Mouse (Mus musculus) Patski (cell line): ENCODE measurements around the gene Dnah2. TPM values are rescaled to one million over a fixed set of nuclear protein-coding genes. Genes with fewer than 3 reads are reported as not detected.

ENCODE experiments used
- ATAC-seq: fragments of 100-300 bp; one replicate; pipeline ENCODE4 v1.8.0; 2021
- CTCF ChIA-PET: fragments of 350-600 bp; sonication (Branson Sonifier 250); formaldehyde crosslinking; loops from one replicate; lab custom pipeline; 2022; ENCODE audit warnings: inconsistent platforms; lab: Charles Lee
- POLR2A ChIA-PET: fragments of 350-600 bp; sonication (Branson Sonifier 250); formaldehyde crosslinking; loops from one replicate; lab custom pipeline; 2022; ENCODE audit warnings: antibody characterized with exemption, inconsistent platforms; lab: Charles Lee
- DNase-seq: peaks from one replicate; pipeline ENCODE4 v3.0.0-alpha.2; 2011; ENCODE audit warnings: low read depth, low spot score
- H3K27me3 ChIP-seq: fragments of 371-371 bp; one replicate; pipeline ENCODE4 v1.5.1; 2021
- CTCF ChIP-seq: fragments of 100-300 bp; IDR thresholded peaks from one replicate; pipeline ENCODE4 v1.5.1; 2021
- in situ Hi-C: fragments of 300-500 bp; cut with MboI; formaldehyde crosslinking; loops from 3 replicates; pipeline ENCODE4 v1.11.1; 2018; ENCODE audit warnings: low pct_unique_long_range_greater_than_20kb, mixed read lengths
- polyA plus RNA-seq: library from polyadenylated mRNA; unstranded; gene quantifications from one replicate; pipeline ENCODE4 v1.2.3, GENCODE M21; 2021

Gene Dnah2
- polyA plus RNA-seq = 1.4 TPM

DNA sequence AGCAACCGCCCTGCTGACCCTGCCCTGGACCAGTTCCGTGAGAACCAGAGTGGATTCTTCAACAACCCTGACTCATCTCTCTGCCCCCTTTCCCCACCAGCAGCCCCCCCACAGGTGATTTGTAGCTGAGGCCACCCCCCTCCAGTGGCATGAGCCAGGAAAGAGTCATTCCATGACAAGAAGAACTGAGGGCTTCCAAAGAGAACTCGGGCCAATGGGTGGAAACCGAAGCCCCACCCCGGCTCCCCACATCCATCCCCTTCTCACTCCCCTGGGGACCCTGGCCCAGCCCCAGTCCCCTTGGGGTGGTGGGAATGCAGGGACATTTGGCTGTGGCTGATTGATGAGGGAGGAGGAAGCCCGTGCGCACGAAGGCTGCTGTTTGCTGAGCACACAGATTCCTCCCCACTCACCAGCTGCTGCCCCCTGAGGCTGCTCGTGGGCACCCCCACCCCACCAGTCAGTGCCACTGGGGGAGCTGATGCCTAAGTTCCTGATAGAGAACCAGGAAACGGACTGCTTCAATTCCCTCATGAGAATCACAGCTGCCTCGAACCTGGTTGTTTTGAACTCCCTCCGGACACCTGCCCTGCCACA lies at the start of gene Dnah2:
Dnah2 (minus strand) TSS at position 51 of the 597 bp plus-strand sequence.
- no peaks in the 10 kb centered on the region for H3K27me3 ChIP-seq
- no peak for TF ChIP-seq CTCF
- in situ Hi-C loops = no loop called here
- ChIA-PET POLR2A (no interaction called here), CTCF (no interaction called here)
- ATAC-seq (no peak), DNase-seq (no peak)

GRCm38 (mm10) chr11:69594853-69595252 lies 45.9 kb upstream of the Dnah2 start:
- ChIA-PET POLR2A (no interaction called here), CTCF (no interaction called here)
- ATAC-seq (no peak), DNase-seq (no peak)
- in situ Hi-C loops = no loop called here
- H3K27me3 ChIP-seq = no peaks in the 10 kb centered on the region
- TF ChIP-seq CTCF = no peak

DNA sequence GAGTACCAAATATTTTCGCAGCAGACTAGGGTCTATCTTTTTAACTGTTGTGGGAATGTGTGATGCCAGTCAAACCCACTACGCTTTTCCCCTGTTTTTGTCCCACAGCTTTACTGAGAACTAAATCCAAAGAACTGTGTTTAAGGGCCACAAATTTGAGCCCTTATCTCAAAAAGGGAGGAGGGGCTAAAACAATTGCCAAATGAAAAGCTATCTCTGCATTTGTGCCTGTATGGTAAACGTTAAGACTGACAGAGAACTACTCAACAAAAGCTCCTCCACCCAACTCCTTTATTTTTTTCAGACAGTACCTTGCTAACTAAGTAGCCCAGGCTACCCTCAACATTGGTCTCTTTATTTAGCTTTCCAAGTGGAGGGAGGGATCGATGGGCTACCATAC lies 43.9 kb upstream of the Dnah2 start:
- POLR2A ChIA-PET = no interaction called here
- DNase-seq (no peak), ATAC-seq (no peak)
- in situ Hi-C loops = no loop called here
- CTCF ChIA-PET = no interaction called here
- TF ChIP-seq CTCF = no peak
- H3K27me3 ChIP-seq = no peaks in the 10 kb centered on the region

DNA sequence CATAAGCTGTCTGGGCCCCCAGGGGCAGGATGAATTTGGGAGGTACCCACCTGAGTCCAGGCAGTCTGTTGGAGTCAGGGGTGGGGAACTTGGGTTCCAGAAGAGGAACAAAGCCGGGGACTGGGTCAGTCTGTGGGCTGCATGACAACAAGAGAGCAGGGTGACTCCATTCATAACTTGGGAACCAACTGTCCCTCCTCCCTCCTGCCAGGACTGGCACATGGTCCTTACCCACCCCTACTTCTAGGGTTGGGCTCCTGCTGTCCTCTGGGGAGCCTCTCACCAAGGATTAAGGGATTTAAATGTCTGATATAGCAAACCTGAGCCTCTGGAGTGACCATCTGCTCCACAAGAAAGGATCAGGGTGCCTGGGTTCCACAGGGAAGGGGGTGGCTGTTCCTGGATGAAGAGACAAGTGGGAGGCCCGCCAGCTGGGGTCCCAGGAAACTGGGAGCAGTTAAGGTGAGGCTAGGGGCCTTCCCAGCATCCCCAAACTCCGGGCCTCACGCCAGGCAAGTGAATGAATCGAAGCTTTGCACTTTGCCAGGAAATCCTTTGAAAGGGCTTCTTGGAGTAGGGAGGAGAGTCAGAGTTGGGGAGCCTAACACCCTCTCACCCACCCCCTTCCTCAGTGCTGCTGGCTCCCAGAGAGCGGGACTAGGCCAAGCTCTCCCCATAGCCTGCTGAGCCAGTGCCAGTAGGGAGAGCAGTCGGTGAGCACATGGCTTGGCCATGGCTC lies 43.2 kb upstream of the Dnah2 start:
- ChIA-PET POLR2A (no interaction called here), CTCF (no interaction called here)
- in situ Hi-C loops = no loop called here
- ATAC-seq (no peak), DNase-seq (no peak)
- no peak for TF ChIP-seq CTCF
- H3K27me3 ChIP-seq = no peaks in the 10 kb centered on the region

- ChIA-PET POLR2A (interaction anchor here (0.5 to 1.3 kb wide), 2 partner anchors 9 to 666 kb away, joined by 3 to 4 read pairs; no protein-coding TSS in a partner anchor), CTCF (no interaction called here)
- no peak for ATAC-seq
- in situ Hi-C loops = no loop called here
- TF ChIP-seq CTCF = no peak
- H3K27me3 ChIP-seq = no peaks in the 10 kb centered on the region
- DNase-seq = no peak
Observed at GRCm38 (mm10) chr11:69591424-69591823, 42.5 kb upstream of the Dnah2 start.

DNA sequence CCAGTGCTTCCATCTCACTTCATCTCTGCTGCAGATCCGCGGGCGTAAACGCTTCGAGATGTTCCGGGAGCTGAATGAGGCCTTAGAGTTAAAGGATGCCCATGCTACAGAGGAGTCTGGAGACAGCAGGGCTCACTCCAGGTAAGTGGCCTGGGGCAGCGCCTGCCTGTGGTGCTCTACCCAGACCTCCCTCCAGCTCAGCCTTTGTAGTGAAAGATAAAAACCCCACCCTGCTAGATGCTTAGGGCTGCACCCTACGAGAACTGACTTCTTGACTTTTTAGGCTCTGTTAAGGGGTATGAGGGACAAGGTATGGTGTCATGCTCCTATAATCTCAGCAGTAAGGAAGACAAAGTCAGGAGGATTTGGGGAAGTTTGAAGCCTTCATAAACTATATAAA lies 41.7 kb upstream of the Dnah2 start:
- CTCF ChIA-PET = no interaction called here
- ATAC-seq = no peak
- TF ChIP-seq CTCF = no peak
- POLR2A ChIA-PET = interaction anchor here (1.3 kb wide), 1 partner anchor 9 kb away, joined by 4 read pairs; no protein-coding TSS in a partner anchor
- in situ Hi-C loops = no loop called here
- no peaks in the 10 kb centered on the region for H3K27me3 ChIP-seq
- DNase-seq = no peak

- H3K27me3 ChIP-seq = no peaks in the 10 kb centered on the region
- TF ChIP-seq CTCF = no peak
- ATAC-seq (no peak), DNase-seq (no peak)
- in situ Hi-C loops = no loop called here
- ChIA-PET CTCF (no interaction called here), POLR2A (no interaction called here)
Observed at GRCm38 (mm10) chr11:69589207-69589834, 40.4 kb upstream of the Dnah2 start.

GRCm38 (mm10) chr11:69585718-69586325 lies 36.9 kb upstream of the Dnah2 start:
- TF ChIP-seq CTCF = no peak
- in situ Hi-C loops = no loop called here
- POLR2A ChIA-PET = interaction anchor here (0.6 kb wide), 1 partner anchor 28 kb away, joined by 5 read pairs; no protein-coding TSS in a partner anchor
- CTCF ChIA-PET = interaction anchor here (1.0 to 2.1 kb wide), 2 partner anchors 12 to 28 kb away, joined by 3 to 7 read pairs; no protein-coding TSS in a partner anchor
- DNase-seq = no peak
- no peak for ATAC-seq
- H3K27me3 ChIP-seq = no peaks in the 10 kb centered on the region

- no peak for TF ChIP-seq CTCF
- POLR2A ChIA-PET = no interaction called here
- ATAC-seq (no peak), DNase-seq (no peak)
- in situ Hi-C loops = loop anchor here (5.0 kb wide), 1 partner anchor 37 kb away; the partner anchor contains the start of gene Sat2
- CTCF ChIA-PET = interaction anchor here (2.1 kb wide), 1 partner anchor 29 kb away, joined by 7 read pairs; no protein-coding TSS in a partner anchor
- no peaks in the 10 kb centered on the region for H3K27me3 ChIP-seq
Observed at GRCm38 (mm10) chr11:69584937-69585336, 36.0 kb upstream of the Dnah2 start.

GRCm38 (mm10) chr11:69584008-69584407 lies 35.1 kb upstream of the Dnah2 start:
- TF ChIP-seq CTCF = no peak
- ATAC-seq (no peak), DNase-seq (no peak)
- CTCF ChIA-PET = no interaction called here
- POLR2A ChIA-PET = no interaction called here
- H3K27me3 ChIP-seq = no peaks in the 10 kb centered on the region
- in situ Hi-C loops = loop anchor here (5.0 kb wide), 1 partner anchor 38 kb away; the partner anchor contains the start of gene Sat2
